Mouse (Mus musculus): ENCODE data around the gene Hist2h2ab. TPM values are rescaled to one million over a fixed set of nuclear protein-coding genes. Genes with fewer than 3 reads are reported as not detected.
"Not testable (repeated sequence)": the region's sequence is repeated elsewhere in the genome, so short reads cannot be mapped to it uniquely, and the experiment has no call there.

Gene Hist2h2ab
- polyA plus RNA-seq, 1 experiment from 2014 or later: not detected

- Histone ChIP-seq H3K9ac (ENCODE audit: low read depth, low read length) (peak overlapping the region; percentile 97), H3K4me2 (peak overlapping the region; percentile 67), H3K9me3 (replicated peaks; ENCODE audit: control insufficient read depth, low read length) (no peaks in the 10 kb centered on the region), H3K36me3 (ENCODE audit: control insufficient read depth, insufficient read depth, low read length) (no peaks in the 10 kb centered on the region), H3K4me1 (ENCODE audit: control insufficient read depth, insufficient read depth, low read length) (peaks cover 17% of the 10 kb centered on the region; the same call in 1 of the 2 replicates), H3K27ac (ENCODE audit: low read depth, low read length) (peak overlapping the region; percentile 99), H3K4me3 (ENCODE audit: low read depth, low read length) (peak overlapping the region; percentile 66), H3K27me3 (ENCODE audit: control insufficient read depth, insufficient read depth, low read length) (no peaks in the 10 kb centered on the region)
- no peak; the same call in 1 of the 2 replicates for ATAC-seq (replicated peaks; ENCODE audit: insufficient number of reproducible peaks, low FRiP score, low TSS enrichment)
- under 1% methylated on average over 12 of the region's 12 CpGs for WGBS (ENCODE audit: insufficient replicate concordance)
Observed at GRCm38 (mm10) chr3:96219191-96219641, 449 bp upstream of the Hist2h2ab start.

GRCm38 (mm10) chr3:96220131-96220764 is 583 bp downstream of the Hist2h2ab start:
- peak overlapping the region; percentile 67 for H3K4me2 ChIP-seq
- not testable (repeated sequence) for H3K27me3 ChIP-seq (ENCODE audit: control insufficient read depth, insufficient read depth, low read length); H3K36me3 ChIP-seq (ENCODE audit: control insufficient read depth, insufficient read depth, low read length); H3K9me3 ChIP-seq (replicated peaks; ENCODE audit: control insufficient read depth, low read length)
- under 1% methylated on average over 24 of the region's 47 CpGs for WGBS (ENCODE audit: insufficient replicate concordance)
- H3K4me3 ChIP-seq (ENCODE audit: low read depth, low read length): peak overlapping the region; percentile 66
- peaks cover 23% of the 10 kb centered on the region for H3K4me1 ChIP-seq (ENCODE audit: control insufficient read depth, insufficient read depth, low read length)
- peak overlapping the region; percentile 99 for H3K27ac ChIP-seq (ENCODE audit: low read depth, low read length)
- peak overlapping the region; percentile 97 for H3K9ac ChIP-seq (ENCODE audit: low read depth, low read length)
- ATAC-seq (replicated peaks; ENCODE audit: insufficient number of reproducible peaks, low FRiP score, low TSS enrichment): 0 out of 2 replicates have a peak, but pooled peaks have one; percentile 12

GRCm38 (mm10) chr3:96220765-96221639 is 1.3 kb downstream of the Hist2h2ab start, which contains the start of the genes Hist2h2ac and Hist2h2be:
Gene Hist2h2ac, minus strand, starts transcription at chr3:96220880.
Gene Hist2h2be, plus strand, starts transcription at chr3:96221119.
- H3K9me3 ChIP-seq (replicated peaks; ENCODE audit: control insufficient read depth, low read length): no peaks in the 10 kb centered on the region
- peak within 1 kb of the TSS; percentile 66 for H3K4me3 ChIP-seq (ENCODE audit: low read depth, low read length)
- peak within 1 kb of the TSS; percentile 97 for H3K9ac ChIP-seq (ENCODE audit: low read depth, low read length)
- no peaks in the 10 kb centered on the region for H3K36me3 ChIP-seq (ENCODE audit: control insufficient read depth, insufficient read depth, low read length)
- H3K27me3 ChIP-seq (ENCODE audit: control insufficient read depth, insufficient read depth, low read length): no peaks in the 10 kb centered on the region
- peaks cover 28% of the 10 kb centered on the region for H3K4me1 ChIP-seq (ENCODE audit: control insufficient read depth, insufficient read depth, low read length)
- peak within 1 kb of the TSS; percentile 67 for H3K4me2 ChIP-seq
- peak; percentile 85 for ATAC-seq (replicated peaks; ENCODE audit: insufficient number of reproducible peaks, low FRiP score, low TSS enrichment)
- peak within 1 kb of the TSS; percentile 99 for H3K27ac ChIP-seq (ENCODE audit: low read depth, low read length)
- under 1% methylated on average over 43 of the region's 43 CpGs for whole genome bisulfite sequencing (ENCODE audit: insufficient replicate concordance)

- no peaks in the 10 kb centered on the region for H3K9me3 ChIP-seq (replicated peaks; ENCODE audit: control insufficient read depth, low read length)
- H3K9ac ChIP-seq (ENCODE audit: low read depth, low read length): peak overlapping the region; percentile 97
- H3K36me3 ChIP-seq (ENCODE audit: control insufficient read depth, insufficient read depth, low read length): no peaks in the 10 kb centered on the region
- H3K27ac ChIP-seq (ENCODE audit: low read depth, low read length): peak overlapping the region; percentile 99
- H3K4me1 ChIP-seq (ENCODE audit: control insufficient read depth, insufficient read depth, low read length): peaks cover 31% of the 10 kb centered on the region
- 35% methylated on average over 9 of the region's 9 CpGs for WGBS (ENCODE audit: insufficient replicate concordance)
- peak overlapping the region; percentile 66 for H3K4me3 ChIP-seq (ENCODE audit: low read depth, low read length)
- no peak for ATAC-seq (replicated peaks; ENCODE audit: insufficient number of reproducible peaks, low FRiP score, low TSS enrichment)
- no peaks in the 10 kb centered on the region for H3K27me3 ChIP-seq (ENCODE audit: control insufficient read depth, insufficient read depth, low read length)
- H3K4me2 ChIP-seq: peak overlapping the region; percentile 67
Observed at GRCm38 (mm10) chr3:96221640-96222038, 2.0 kb downstream of the Hist2h2ab start.

- Histone ChIP-seq H3K4me1 (ENCODE audit: control insufficient read depth, insufficient read depth, low read length) (peaks cover 31% of the 10 kb centered on the region), H3K4me2 (peak overlapping the region; percentile 67; the same call in 1 of the 2 replicates), H3K36me3 (ENCODE audit: control insufficient read depth, insufficient read depth, low read length) (no peaks in the 10 kb centered on the region), H3K9me3 (replicated peaks; ENCODE audit: control insufficient read depth, low read length) (no peaks in the 10 kb centered on the region), H3K9ac (ENCODE audit: low read depth, low read length) (no peak overlapping the region), H3K27ac (ENCODE audit: low read depth, low read length) (no peak overlapping the region), H3K4me3 (ENCODE audit: low read depth, low read length) (no peak overlapping the region), H3K27me3 (ENCODE audit: control insufficient read depth, insufficient read depth, low read length) (no peaks in the 10 kb centered on the region)
- no peak for ATAC-seq (replicated peaks; ENCODE audit: insufficient number of reproducible peaks, low FRiP score, low TSS enrichment)
- 93% methylated on average over 4 of the region's 4 CpGs for WGBS (ENCODE audit: insufficient replicate concordance)
Observed at GRCm38 (mm10) chr3:96222774-96223173, 3.1 kb downstream of the Hist2h2ab start.

GRCm38 (mm10) chr3:96225421-96225820 is 5.8 kb downstream of the Hist2h2ab start:
- Histone ChIP-seq H3K27me3 (ENCODE audit: control insufficient read depth, insufficient read depth, low read length) (no peaks in the 10 kb centered on the region), H3K9ac (ENCODE audit: low read depth, low read length) (0 out of 2 replicates have a peak overlapping the region, but pooled peaks have one; percentile 28), H3K27ac (ENCODE audit: low read depth, low read length) (peak overlapping the region; percentile 46; the same call in 1 of the 2 replicates), H3K4me2 (no peak overlapping the region; the same call in 1 of the 2 replicates), H3K9me3 (replicated peaks; ENCODE audit: control insufficient read depth, low read length) (no peaks in the 10 kb centered on the region), H3K4me1 (ENCODE audit: control insufficient read depth, insufficient read depth, low read length) (peaks cover 25% of the 10 kb centered on the region), H3K4me3 (ENCODE audit: low read depth, low read length) (no peak overlapping the region), H3K36me3 (ENCODE audit: control insufficient read depth, insufficient read depth, low read length) (no peaks in the 10 kb centered on the region)
- ATAC-seq (replicated peaks; ENCODE audit: insufficient number of reproducible peaks, low FRiP score, low TSS enrichment): no peak
- WGBS (ENCODE audit: insufficient replicate concordance): 48% methylated on average over 2 of the region's 2 CpGs

- ATAC-seq (replicated peaks; ENCODE audit: insufficient number of reproducible peaks, low FRiP score, low TSS enrichment): peak; percentile 45; the same call in 1 of the 2 replicates
- WGBS (ENCODE audit: insufficient replicate concordance): 67% methylated on average over 8 of the region's 8 CpGs
Observed at GRCm38 (mm10) chr3:96226695-96227648, 7.3 kb downstream of the Hist2h2ab start.

More at GRCm38 (mm10) chr3:96226695-96227648, 7.3 kb downstream of the Hist2h2ab start:
- no peak overlapping the region for H3K4me2 ChIP-seq
- peaks cover 20% of the 10 kb centered on the region for H3K4me1 ChIP-seq (ENCODE audit: control insufficient read depth, insufficient read depth, low read length)
- H3K9ac ChIP-seq (ENCODE audit: low read depth, low read length): no peak overlapping the region
- no peaks in the 10 kb centered on the region for H3K9me3 ChIP-seq (replicated peaks; ENCODE audit: control insufficient read depth, low read length)
- no peaks in the 10 kb centered on the region for H3K36me3 ChIP-seq (ENCODE audit: control insufficient read depth, insufficient read depth, low read length)
- H3K4me3 ChIP-seq (ENCODE audit: low read depth, low read length): no peak overlapping the region
- no peak overlapping the region for H3K27ac ChIP-seq (ENCODE audit: low read depth, low read length)
- H3K27me3 ChIP-seq (ENCODE audit: control insufficient read depth, insufficient read depth, low read length): no peaks in the 10 kb centered on the region

All from heart, embryonic 11.5 days (tissue).